Mouse (Mus musculus) central nervous system, embryonic 11.5 days (tissue): ENCODE measurements around the gene Nmral1. TPM values are rescaled to one million over a fixed set of nuclear protein-coding genes. Genes with fewer than 3 reads are reported as not detected.

ENCODE experiments used
- polyA plus RNA-seq: library from polyadenylated mRNA; depleted of rRNA; stranded (reverse); fragments of >200 nt; gene quantifications from 2 replicates; pipeline ENCODE4 v1.2.3, GENCODE M21; 2012; rRNA removed

Gene Nmral1
- 156 and 168 TPM in 2 replicates for polyA plus RNA-seq

GRCm38 (mm10) chr16:4718753-4719518, at the start of gene Nmral1:
TSS of gene Nmral1 (minus strand) at chr16:4719356.

GRCm38 (mm10) chr16:4725780-4726527, 6.8 kb upstream of the Nmral1 start, which contains the start of gene Hmox2:
TSS of gene Hmox2 (plus strand) at chr16:4726361.

GRCm38 (mm10) chr16:4679121-4680018, 39.8 kb downstream of the Nmral1 start, which contains the start of gene Coro7:
TSS of gene Coro7 (minus strand) at chr16:4679777.

Other genes with a start within 250 kb of the Nmral1 start
- 15.9 and 29.7 TPM in 2 replicates for gene Srl, start 177.5 kb downstream of the Nmral1 start, polyA plus RNA-seq
- gene Tfap4, start 159.5 kb downstream of the Nmral1 start, polyA plus RNA-seq: 24.8 and 32.6 TPM in 2 replicates
- gene Glis2, start 124.6 kb downstream of the Nmral1 start, polyA plus RNA-seq: 52.7 and 72.6 TPM in 2 replicates
- gene Pam16, start 94.4 kb downstream of the Nmral1 start, polyA plus RNA-seq: 67.5 and 85.9 TPM in 2 replicates
- 8.1 and 19.3 TPM in 2 replicates for gene Vasn, start 79.4 kb downstream of the Nmral1 start, polyA plus RNA-seq
- gene Dnaja3, start 79.4 kb downstream of the Nmral1 start, polyA plus RNA-seq: 23.7 and 26.4 TPM in 2 replicates
- 37.2 and 38.6 TPM in 2 replicates for gene Coro7, start 39.6 kb downstream of the Nmral1 start, polyA plus RNA-seq
- 61.3 and 70.2 TPM in 2 replicates for gene Hmox2, start 7.0 kb upstream of the Nmral1 start, polyA plus RNA-seq
- gene Cdip1, start 70.9 kb upstream of the Nmral1 start, polyA plus RNA-seq: 47.7 and 68.6 TPM in 2 replicates
- not detected in 2 replicates for gene 4930562C15Rik, start 116.1 kb upstream of the Nmral1 start, polyA plus RNA-seq
- gene Ubald1, start 161.0 kb upstream of the Nmral1 start, polyA plus RNA-seq: 11.0 and 22.2 TPM in 2 replicates
- 47.8 and 76.7 TPM in 2 replicates for gene Mgrn1, start 166.9 kb upstream of the Nmral1 start, polyA plus RNA-seq
- 77.9 and 92.5 TPM in 2 replicates for gene Nudt16l1, start 219.4 kb upstream of the Nmral1 start, polyA plus RNA-seq
- 70.5 and 77.6 TPM in 2 replicates for gene Anks3, start 244.8 kb upstream of the Nmral1 start, polyA plus RNA-seq